Mouse (Mus musculus) hematopoietic stem cell, adult 5-6 weeks (primary cell): ENCODE measurements around the gene Arfgap3. TPM values are rescaled to one million over a fixed set of nuclear protein-coding genes. Genes with fewer than 3 reads are reported as not detected.
"Not testable (repeated sequence)": the region's sequence is repeated elsewhere in the genome, so short reads cannot be mapped to it uniquely, and the experiment has no call there.

Experiments
- ATAC-seq, 2 experiments: fragments of 125-278 bp in 1 of 2; replicated peaks in 1 of 2; 2 replicates each; pipeline ENCODE4 v1.8.0; 2016 to 2017; ENCODE audit warnings: inconsistent platforms in 2 of 2, mild to moderate bottlenecking in 2 of 2, moderate number of reproducible peaks in 2 of 2, low read depth in 1 of 2, moderate TSS enrichment in 1 of 2; ENCODE audit not compliant: low FRiP score in 2 of 2, poor library complexity in 2 of 2, severe bottlenecking in 2 of 2, insufficient read depth in 1 of 2, low TSS enrichment in 1 of 2
- total RNA-seq: library from RNA; stranded (forward); fragments of 172-1452, 232-1000 nt; gene quantifications from 2 replicates; pipeline ENCODE4 v1.2.3, GENCODE M21; 2017

Arfgap3 gene
- 13.0 and 18.4 TPM in 2 replicates for total RNA-seq

GRCm38 (mm10) chr15:83349954-83350711 lies at the start of gene Arfgap3:
Gene Arfgap3 (minus strand): TSS chr15:83350247.
- peak; percentile 78 to 95 for ATAC-seq

- no peak for ATAC-seq
These were observed 42.7 kb upstream of the Arfgap3 start for GRCm38 (mm10) chr15:83392722-83393121.

- no peak for ATAC-seq
These were observed 37.9 kb upstream of the Arfgap3 start for GRCm38 (mm10) chr15:83387911-83388310.

GRCm38 (mm10) chr15:83383633-83384032 lies 33.6 kb upstream of the Arfgap3 start:
- no peak for ATAC-seq

- ATAC-seq, result no peak
These were observed 33.1 kb upstream of the Arfgap3 start for GRCm38 (mm10) chr15:83383136-83383535.

GRCm38 (mm10) chr15:83382467-83382866 lies 32.4 kb upstream of the Arfgap3 start:
- ATAC-seq, result no peak

GRCm38 (mm10) chr15:83377153-83377552 lies 27.1 kb upstream of the Arfgap3 start:
- no peak for ATAC-seq

GRCm38 (mm10) chr15:83375136-83375535 lies 25.1 kb upstream of the Arfgap3 start:
- ATAC-seq, result peak; percentile 57 to 67

GRCm38 (mm10) chr15:83374076-83374475 lies 24.0 kb upstream of the Arfgap3 start:
- no peak for ATAC-seq

GRCm38 (mm10) chr15:83368702-83369101 lies 18.7 kb upstream of the Arfgap3 start:
- not testable (repeated sequence) for ATAC-seq

- ATAC-seq, result no peak
These were observed 18.2 kb upstream of the Arfgap3 start for GRCm38 (mm10) chr15:83368261-83368660.

- peak; percentile 88 to 91 for ATAC-seq
These were observed 17.0 kb upstream of the Arfgap3 start for GRCm38 (mm10) chr15:83366933-83367552.

- ATAC-seq, result no peak
These were observed 15.7 kb upstream of the Arfgap3 start for GRCm38 (mm10) chr15:83365697-83366096.

GRCm38 (mm10) chr15:83364194-83364593 lies 14.1 kb upstream of the Arfgap3 start:
- ATAC-seq, result no peak

GRCm38 (mm10) chr15:83362813-83363212 lies 12.8 kb upstream of the Arfgap3 start:
- ATAC-seq, result not testable (repeated sequence)

GRCm38 (mm10) chr15:83360899-83361298 lies 10.9 kb upstream of the Arfgap3 start:
- ATAC-seq, result not testable (repeated sequence)

GRCm38 (mm10) chr15:83360140-83360539 lies 10.1 kb upstream of the Arfgap3 start:
- no peak for ATAC-seq

GRCm38 (mm10) chr15:83358476-83358875 lies 8.4 kb upstream of the Arfgap3 start:
- ATAC-seq, result no peak

GRCm38 (mm10) chr15:83351546-83351945 lies 1.5 kb upstream of the Arfgap3 start:
- ATAC-seq, result no peak
